Mouse (Mus musculus): Measurements from ENCODE around the gene B4galnt4. TPM values are rescaled to one million over a fixed set of nuclear protein-coding genes. Genes with fewer than 3 reads are reported as not detected.
A peak's percentile ranks its signal among the peaks of the same experiment; 100 is the strongest.

Gene B4galnt4
- total RNA-seq, 2 experiments from 2014 or later, result 1.3 to 2.7 TPM

GRCm38 (mm10) chr7:141040867-141041606 lies 19.9 kb upstream of the B4galnt4 start:
- DNase-seq (ENCODE audit: low spot score in 2 of 2), result no peak

GRCm38 (mm10) chr7:141041661-141042060 lies 19.2 kb upstream of the B4galnt4 start:
- peak; percentile 30 to 48 for DNase-seq (ENCODE audit: low spot score in 2 of 2)

GRCm38 (mm10) chr7:141042539-141042938 lies 18.4 kb upstream of the B4galnt4 start:
- no peak for DNase-seq (ENCODE audit: low spot score in 2 of 2)

GRCm38 (mm10) chr7:141046931-141047580 lies 13.8 kb upstream of the B4galnt4 start:
- DNase-seq (ENCODE audit: low spot score in 2 of 2), result no peak

- peak; percentile 49 to 63 for DNase-seq (ENCODE audit: low spot score in 2 of 2)
These were observed 13.2 kb upstream of the B4galnt4 start for GRCm38 (mm10) chr7:141047581-141048225.

- peak; percentile 92 to 95 for DNase-seq (ENCODE audit: low spot score in 2 of 2)
These were observed 12.4 kb upstream of the B4galnt4 start for GRCm38 (mm10) chr7:141048226-141049218.

- DNase-seq (ENCODE audit: low spot score in 2 of 2), result no peak
These were observed 11.6 kb upstream of the B4galnt4 start for GRCm38 (mm10) chr7:141049326-141049725.

GRCm38 (mm10) chr7:141051060-141051685 lies 9.7 kb upstream of the B4galnt4 start:
- DNase-seq (ENCODE audit: low spot score in 2 of 2), result no peak

GRCm38 (mm10) chr7:141052016-141052415 lies 8.9 kb upstream of the B4galnt4 start:
- DNase-seq (ENCODE audit: low spot score in 2 of 2), result no peak

- no peak for DNase-seq (ENCODE audit: low spot score in 2 of 2)
These were observed 8.5 kb upstream of the B4galnt4 start for GRCm38 (mm10) chr7:141052421-141052820.

- DNase-seq (ENCODE audit: low spot score in 2 of 2), result no peak
These were observed 5.1 kb upstream of the B4galnt4 start for GRCm38 (mm10) chr7:141055785-141056184.

GRCm38 (mm10) chr7:141056976-141057375 lies 3.9 kb upstream of the B4galnt4 start:
- DNase-seq (ENCODE audit: low spot score in 2 of 2), result no peak

GRCm38 (mm10) chr7:141057541-141057940 lies 3.4 kb upstream of the B4galnt4 start:
- no peak for DNase-seq (ENCODE audit: low spot score in 2 of 2)

GRCm38 (mm10) chr7:141058601-141059341 lies 2.1 kb upstream of the B4galnt4 start:
- no peak for DNase-seq (ENCODE audit: low spot score in 2 of 2)

- no peak for DNase-seq (ENCODE audit: low spot score in 2 of 2)
These were observed 975 bp upstream of the B4galnt4 start for GRCm38 (mm10) chr7:141059929-141060328.

GRCm38 (mm10) chr7:141061269-141061692 lies 377 bp downstream of the B4galnt4 start:
- no peak for DNase-seq (ENCODE audit: low spot score in 2 of 2)

- no peak for DNase-seq (ENCODE audit: low spot score in 2 of 2)
These were observed 1.6 kb downstream of the B4galnt4 start for GRCm38 (mm10) chr7:141062525-141062924.

- DNase-seq (ENCODE audit: low spot score in 2 of 2), result no peak
These were observed 2.4 kb downstream of the B4galnt4 start for GRCm38 (mm10) chr7:141063353-141063752.

GRCm38 (mm10) chr7:141064175-141064574 lies 3.3 kb downstream of the B4galnt4 start:
- no peak for DNase-seq (ENCODE audit: low spot score in 2 of 2)

- no peak for DNase-seq (ENCODE audit: low spot score in 2 of 2)
These were observed 3.7 kb downstream of the B4galnt4 start for GRCm38 (mm10) chr7:141064576-141064975.

All from adrenal gland, adult 18-20 months (tissue).